Mouse (Mus musculus): ENCODE results near the gene Mpp3. TPM values are rescaled to one million over a fixed set of nuclear protein-coding genes. Genes with fewer than 3 reads are reported as not detected.
"Not testable (repeated sequence)": the region's sequence is repeated elsewhere in the genome, so short reads cannot be mapped to it uniquely, and the experiment has no call there.

Gene Mpp3
- polyA plus RNA-seq, 1 experiment from 2014 or later, result 34.2 TPM

DNA sequence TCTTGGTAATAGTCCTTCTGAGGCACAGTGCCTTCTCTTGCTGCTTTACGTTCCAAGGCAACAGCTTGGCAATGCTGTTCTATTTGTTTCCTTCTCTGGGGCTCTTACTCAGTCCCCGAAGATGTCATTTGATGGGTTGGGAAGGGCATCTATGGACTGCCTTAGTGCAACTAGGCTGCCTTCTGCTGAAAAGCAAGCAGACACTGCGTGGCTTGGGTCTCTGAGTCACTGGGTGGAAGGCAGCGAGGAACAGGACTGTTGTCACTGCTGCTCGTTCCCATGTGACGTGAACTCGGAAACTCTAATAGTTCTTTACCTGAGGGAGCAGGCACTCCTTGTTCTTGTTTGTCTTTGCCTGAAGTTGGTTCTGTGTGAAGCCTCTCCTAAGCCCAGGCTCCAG, 32.3 kb downstream of the Mpp3 start:
- Histone ChIP-seq H3K4me2 (ENCODE audit: low read length) (no peak overlapping the region), H3K9ac (ENCODE audit: low read length) (no peak overlapping the region), H3K36me3 (ENCODE audit: control insufficient read depth, insufficient read depth, low read length) (peaks cover 14% of the 10 kb centered on the region), H3K27ac (ENCODE audit: low read depth, low read length) (no peak overlapping the region), H3K4me1 (ENCODE audit: control insufficient read depth, insufficient read depth, low read length) (no peaks in the 10 kb centered on the region), H3K4me3 (ENCODE audit: low read depth, low read length) (no peak overlapping the region), H3K27me3 (replicated peaks; ENCODE audit: control insufficient read depth, insufficient read depth, low read length) (no peaks in the 10 kb centered on the region), H3K9me3 (replicated peaks; ENCODE audit: control insufficient read depth, low read length) (no peaks in the 10 kb centered on the region)
- 94% methylated on average over 7 of the region's 7 CpGs for WGBS
- DNase-seq (ENCODE audit: low spot score) (no peak), ATAC-seq (no peak)

DNA sequence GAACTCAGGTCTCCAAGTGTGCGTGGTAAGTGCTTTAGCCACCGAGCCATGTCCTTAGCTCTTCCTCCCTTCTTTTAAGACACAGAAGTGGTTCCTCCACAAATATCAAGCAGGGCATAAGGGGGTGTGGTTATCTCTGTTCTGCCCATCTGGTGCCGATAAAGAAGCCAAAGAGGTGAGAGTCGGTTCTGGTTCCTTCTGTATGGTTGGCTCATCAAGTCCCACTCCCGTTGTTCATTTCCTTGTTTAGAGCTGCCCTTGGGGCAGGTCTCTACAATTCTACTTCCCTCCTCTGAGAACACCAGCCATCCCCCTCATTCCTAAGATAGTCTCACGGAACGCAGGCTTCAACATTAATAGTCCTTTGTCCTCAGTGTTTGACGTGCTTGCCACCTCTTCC, 34.2 kb downstream of the Mpp3 start:
- no peak for ATAC-seq
- Histone ChIP-seq H3K4me1 (ENCODE audit: control insufficient read depth, insufficient read depth, low read length) (no peaks in the 10 kb centered on the region), H3K4me2 (ENCODE audit: low read length) (no peak overlapping the region), H3K9me3 (replicated peaks; ENCODE audit: control insufficient read depth, low read length) (no peaks in the 10 kb centered on the region), H3K36me3 (ENCODE audit: control insufficient read depth, insufficient read depth, low read length) (peaks cover 6% of the 10 kb centered on the region; the same call in 1 of the 2 replicates), H3K27me3 (replicated peaks; ENCODE audit: control insufficient read depth, insufficient read depth, low read length) (no peaks in the 10 kb centered on the region), H3K9ac (ENCODE audit: low read length) (no peak overlapping the region), H3K4me3 (ENCODE audit: low read depth, low read length) (no peak overlapping the region), H3K27ac (ENCODE audit: low read depth, low read length) (no peak overlapping the region)
- DNase-seq (ENCODE audit: low spot score), result no peak
- 83% methylated on average over 8 of the region's 8 CpGs for WGBS

DNA sequence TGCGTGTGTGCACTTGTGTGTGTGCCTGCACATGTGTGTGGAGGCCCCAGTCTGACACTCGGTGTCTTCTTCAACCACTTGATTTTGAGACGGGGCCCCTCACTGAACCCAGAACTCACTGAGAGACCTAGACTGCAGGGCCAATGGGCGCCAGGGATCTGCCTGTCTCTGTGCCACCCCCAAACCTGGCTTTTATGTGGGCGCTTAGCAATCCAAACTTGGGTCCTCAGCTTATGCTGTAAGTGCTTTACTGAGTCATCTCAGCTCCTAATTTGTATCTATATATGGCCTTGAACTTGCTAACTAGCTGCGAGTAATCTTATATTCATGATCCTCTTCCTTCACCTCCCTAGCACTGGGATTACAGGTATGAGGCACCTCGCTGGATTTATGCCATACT, 35.9 kb downstream of the Mpp3 start:
- no peak for ATAC-seq
- 90% methylated on average over 7 of the region's 7 CpGs for WGBS

DNA sequence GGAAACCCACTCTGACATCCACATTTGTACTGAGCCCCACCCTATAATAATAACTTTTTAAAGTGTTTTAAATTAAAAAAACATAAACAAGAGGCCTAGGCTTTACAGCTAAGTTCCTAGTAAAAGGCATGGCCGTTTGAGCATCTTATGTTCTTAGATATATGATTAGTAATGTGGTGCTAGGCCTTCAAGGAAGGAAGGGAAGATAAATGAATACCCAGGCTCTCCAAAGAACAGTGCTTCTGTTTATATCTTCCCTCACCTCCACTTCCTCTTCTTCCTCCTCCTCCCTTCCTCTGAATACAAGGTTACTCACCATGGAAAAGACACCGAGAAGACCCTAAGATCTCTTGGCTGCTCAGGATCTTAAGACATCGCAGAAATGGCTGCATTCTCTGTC, 36.4 kb downstream of the Mpp3 start:
- H3K9ac ChIP-seq (ENCODE audit: low read length), result no peak overlapping the region
- 0 out of 2 replicates have a peak, but pooled peaks cover 2% of the 10 kb centered on the region for H3K4me1 ChIP-seq (ENCODE audit: control insufficient read depth, insufficient read depth, low read length)
- H3K27me3 ChIP-seq (replicated peaks; ENCODE audit: control insufficient read depth, insufficient read depth, low read length), result no peaks in the 10 kb centered on the region
- H3K36me3 ChIP-seq (ENCODE audit: control insufficient read depth, insufficient read depth, low read length), result no peaks in the 10 kb centered on the region; the same call in 1 of the 2 replicates
- DNase-seq (ENCODE audit: low spot score) (no peak), ATAC-seq (no peak)
- H3K9me3 ChIP-seq (replicated peaks; ENCODE audit: control insufficient read depth, low read length), result no peaks in the 10 kb centered on the region
- WGBS, result 89% methylated on average over 3 of the region's 3 CpGs
- H3K4me2 ChIP-seq (ENCODE audit: low read length), result no peak overlapping the region
- H3K4me3 ChIP-seq (ENCODE audit: low read depth, low read length), result no peak overlapping the region
- H3K27ac ChIP-seq (ENCODE audit: low read depth, low read length), result no peak overlapping the region

More for the DNA sequence above, 35.9 kb downstream of the Mpp3 start:
- DNase-seq (ENCODE audit: low spot score), result no peak
- Histone ChIP-seq H3K9ac (ENCODE audit: low read length) (no peak overlapping the region), H3K9me3 (replicated peaks; ENCODE audit: control insufficient read depth, low read length) (no peaks in the 10 kb centered on the region), H3K36me3 (ENCODE audit: control insufficient read depth, insufficient read depth, low read length) (peaks cover 3% of the 10 kb centered on the region; the same call in 1 of the 2 replicates), H3K27ac (ENCODE audit: low read depth, low read length) (no peak overlapping the region), H3K4me3 (ENCODE audit: low read depth, low read length) (no peak overlapping the region), H3K27me3 (replicated peaks; ENCODE audit: control insufficient read depth, insufficient read depth, low read length) (no peaks in the 10 kb centered on the region), H3K4me1 (ENCODE audit: control insufficient read depth, insufficient read depth, low read length) (0 out of 2 replicates have a peak, but pooled peaks cover under 1% of the 10 kb centered on the region), H3K4me2 (ENCODE audit: low read length) (no peak overlapping the region)

DNA sequence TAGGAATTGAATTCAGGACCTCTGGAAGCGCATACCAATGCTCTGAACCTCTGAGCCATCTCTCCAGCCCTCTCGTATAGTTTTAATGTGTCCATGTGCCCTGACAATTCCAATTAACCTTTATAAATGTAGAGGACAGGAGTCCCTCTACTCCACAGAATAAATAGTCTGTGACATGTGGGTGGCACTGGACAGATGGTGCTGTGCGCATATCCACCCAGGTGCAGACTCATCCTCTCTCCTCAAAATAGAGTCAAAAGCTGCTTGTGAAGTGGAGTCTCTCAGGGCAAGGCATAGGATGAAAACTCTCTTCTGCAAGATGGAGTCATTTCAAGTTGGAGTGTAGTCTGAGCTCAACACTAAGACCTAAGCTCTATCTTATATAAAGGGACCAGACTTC, 38.0 kb downstream of the Mpp3 start:
- Histone ChIP-seq H3K9me3 (replicated peaks; ENCODE audit: control insufficient read depth, low read length) (no peaks in the 10 kb centered on the region), H3K9ac (ENCODE audit: low read length) (no peak overlapping the region), H3K27me3 (replicated peaks; ENCODE audit: control insufficient read depth, insufficient read depth, low read length) (no peaks in the 10 kb centered on the region), H3K4me1 (ENCODE audit: control insufficient read depth, insufficient read depth, low read length) (0 out of 2 replicates have a peak, but pooled peaks cover 2% of the 10 kb centered on the region), H3K4me2 (ENCODE audit: low read length) (no peak overlapping the region), H3K36me3 (ENCODE audit: control insufficient read depth, insufficient read depth, low read length) (no peaks in the 10 kb centered on the region), H3K4me3 (ENCODE audit: low read depth, low read length) (no peak overlapping the region), H3K27ac (ENCODE audit: low read depth, low read length) (no peak overlapping the region)
- ATAC-seq (no peak), DNase-seq (ENCODE audit: low spot score) (no peak)
- 88% methylated on average over 3 of the region's 3 CpGs for WGBS

DNA sequence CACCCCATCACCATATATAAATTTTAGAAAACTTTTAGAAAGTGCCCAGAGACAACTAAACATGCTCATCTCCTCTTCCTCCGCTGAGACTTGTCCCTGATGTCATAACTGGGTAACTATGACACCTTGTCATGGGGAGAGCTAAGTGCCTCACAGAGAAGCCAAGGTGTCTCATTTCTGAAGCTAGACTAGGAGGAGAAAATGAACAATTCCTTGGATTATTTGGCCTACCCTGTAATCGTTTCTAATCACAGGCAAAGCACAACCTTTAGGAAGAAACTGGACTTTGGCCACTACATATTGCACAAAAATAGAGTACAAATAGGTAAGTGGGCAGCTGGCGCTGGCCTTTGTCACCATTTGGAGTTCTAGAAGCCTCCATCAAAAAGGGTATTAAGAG, 41.3 kb downstream of the Mpp3 start, which contains the start of gene Dusp3:
Dusp3 (minus strand) TSS at position 101 of the 400 bp plus-strand sequence.
- WGBS, result 75% methylated on average over 3 of the region's 3 CpGs
- Histone ChIP-seq H3K27ac (ENCODE audit: low read depth, low read length) (no peak within 1 kb of the TSS), H3K9ac (ENCODE audit: low read length) (no peak within 1 kb of the TSS), H3K4me2 (ENCODE audit: low read length) (no peak within 1 kb of the TSS), H3K4me1 (ENCODE audit: control insufficient read depth, insufficient read depth, low read length) (0 out of 2 replicates have a peak, but pooled peaks cover 5% of the 10 kb centered on the region), H3K36me3 (ENCODE audit: control insufficient read depth, insufficient read depth, low read length) (no peaks in the 10 kb centered on the region), H3K27me3 (replicated peaks; ENCODE audit: control insufficient read depth, insufficient read depth, low read length) (no peaks in the 10 kb centered on the region), H3K9me3 (replicated peaks; ENCODE audit: control insufficient read depth, low read length) (no peaks in the 10 kb centered on the region), H3K4me3 (ENCODE audit: low read depth, low read length) (no peak within 1 kb of the TSS)
- DNase-seq (ENCODE audit: low spot score) (no peak), ATAC-seq (no peak)

DNA sequence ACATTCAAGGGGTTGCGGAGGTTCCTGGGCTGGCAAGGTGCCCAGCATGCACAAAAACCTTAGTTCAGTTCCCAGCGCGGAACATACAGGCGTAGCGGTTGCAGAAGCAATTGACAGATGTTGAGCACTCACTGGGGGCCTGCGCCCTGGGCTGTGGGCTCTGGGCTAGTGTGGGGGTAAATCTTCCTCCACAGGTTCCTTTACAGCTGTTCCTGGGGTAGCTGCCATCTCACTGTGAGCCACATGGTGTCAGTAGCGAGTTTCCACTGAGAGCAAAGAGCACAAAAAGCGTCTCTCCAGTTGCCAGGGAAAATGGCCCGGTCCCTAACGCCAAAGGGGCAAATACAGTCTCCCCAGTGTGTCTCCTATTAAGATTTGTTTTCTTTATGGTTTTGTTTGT, 42.3 kb downstream of the Mpp3 start:
- Histone ChIP-seq H3K9me3 (replicated peaks; ENCODE audit: control insufficient read depth, low read length) (no peaks in the 10 kb centered on the region), H3K4me1 (ENCODE audit: control insufficient read depth, insufficient read depth, low read length) (0 out of 2 replicates have a peak, but pooled peaks cover 5% of the 10 kb centered on the region), H3K4me3 (ENCODE audit: low read depth, low read length) (no peak overlapping the region), H3K27ac (ENCODE audit: low read depth, low read length) (no peak overlapping the region), H3K36me3 (ENCODE audit: control insufficient read depth, insufficient read depth, low read length) (no peaks in the 10 kb centered on the region), H3K9ac (ENCODE audit: low read length) (no peak overlapping the region), H3K4me2 (ENCODE audit: low read length) (no peak overlapping the region), H3K27me3 (replicated peaks; ENCODE audit: control insufficient read depth, insufficient read depth, low read length) (no peaks in the 10 kb centered on the region)
- DNase-seq (ENCODE audit: low spot score) (peak; percentile 92), ATAC-seq (peak; percentile 47)
- 6% methylated on average over 10 of the region's 10 CpGs for WGBS

DNA sequence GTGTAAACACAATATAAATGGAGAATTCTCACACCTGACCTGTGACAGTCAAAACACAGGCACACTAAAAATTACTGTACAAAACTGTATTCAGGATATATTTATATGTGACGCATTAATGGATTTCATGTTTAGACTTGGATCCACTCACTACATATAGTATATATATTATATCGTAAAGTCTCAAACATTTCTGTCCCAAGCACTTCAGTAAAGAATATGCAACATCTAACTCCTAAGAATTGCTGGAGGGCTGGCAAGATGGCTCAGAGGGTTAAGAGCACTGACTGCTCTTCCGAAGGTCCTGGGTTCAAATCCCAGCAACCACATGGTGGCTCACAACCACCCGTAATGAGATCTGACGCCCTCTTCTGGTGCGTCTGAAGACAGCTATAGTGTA, 42.8 kb downstream of the Mpp3 start:
- H3K9ac ChIP-seq (ENCODE audit: low read length); DNase-seq (ENCODE audit: low spot score); H3K4me2 ChIP-seq (ENCODE audit: low read length); H3K27ac ChIP-seq (ENCODE audit: low read depth, low read length); H3K27me3 ChIP-seq (replicated peaks; ENCODE audit: control insufficient read depth, insufficient read depth, low read length); H3K4me1 ChIP-seq (ENCODE audit: control insufficient read depth, insufficient read depth, low read length); H3K4me3 ChIP-seq (ENCODE audit: low read depth, low read length); H3K36me3 ChIP-seq (ENCODE audit: control insufficient read depth, insufficient read depth, low read length); ATAC-seq; H3K9me3 ChIP-seq (replicated peaks; ENCODE audit: control insufficient read depth, low read length): not testable (repeated sequence)
- WGBS, result 73% methylated on average over 6 of the region's 6 CpGs

DNA sequence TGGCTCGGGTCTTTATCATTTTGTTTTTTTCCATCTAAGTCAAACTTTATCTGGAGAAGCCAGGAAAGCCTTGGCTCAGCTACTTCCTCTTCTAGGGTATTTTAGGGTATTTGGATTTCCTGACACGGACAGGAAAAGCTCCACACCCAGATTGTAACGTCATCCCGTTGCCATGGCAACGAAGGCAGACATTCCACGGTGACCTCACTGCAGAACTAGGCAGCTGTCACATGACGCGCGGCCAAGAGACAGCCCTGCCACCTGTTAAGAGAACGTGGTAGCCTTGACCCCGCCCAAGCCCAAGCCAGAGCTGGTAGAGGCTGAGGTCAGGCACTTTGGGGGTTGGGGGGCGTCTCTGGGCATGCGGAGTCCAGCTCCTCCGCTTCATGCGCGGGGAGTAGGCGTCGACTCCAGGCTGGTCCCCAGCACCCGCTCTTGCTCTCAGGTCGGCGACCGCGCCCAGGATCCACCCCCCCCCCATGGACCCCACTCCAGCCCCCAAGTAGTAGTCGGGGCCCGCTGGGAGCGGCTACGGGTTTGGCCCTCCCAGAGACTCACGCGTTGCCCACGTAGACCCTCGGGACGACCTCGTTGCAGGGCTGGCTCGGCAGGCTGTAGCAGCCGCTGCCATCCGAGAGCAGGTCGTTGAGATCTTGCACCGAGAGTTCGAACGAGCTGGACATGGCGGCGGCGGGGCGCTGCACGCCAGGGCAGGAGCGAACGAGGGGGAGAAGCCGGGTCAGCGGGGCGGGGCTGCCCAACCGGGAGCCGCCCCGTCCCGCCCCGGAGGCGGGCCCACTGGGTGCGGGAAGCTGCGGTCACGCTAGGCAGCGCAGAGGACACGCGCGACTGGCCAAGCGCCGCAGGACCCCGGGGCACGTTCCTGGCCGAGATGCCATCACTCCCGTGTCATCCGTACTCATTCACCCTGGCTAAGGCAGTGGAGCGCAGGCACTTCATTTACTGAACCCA, 43.9 kb downstream of the Mpp3 start, which contains the start of gene Cfap97d1:
Cfap97d1 (plus strand) TSS at position 226 of the 972 bp plus-strand sequence.
- no peaks in the 10 kb centered on the region for H3K36me3 ChIP-seq (ENCODE audit: control insufficient read depth, insufficient read depth, low read length)
- DNase-seq (ENCODE audit: low spot score) (peak; percentile 95), ATAC-seq (peak; percentile 71)
- H3K27me3 ChIP-seq (replicated peaks; ENCODE audit: control insufficient read depth, insufficient read depth, low read length), result no peaks in the 10 kb centered on the region
- H3K4me2 ChIP-seq (ENCODE audit: low read length), result peak within 1 kb of the TSS; percentile 99
- peak within 1 kb of the TSS; percentile 58 for H3K4me3 ChIP-seq (ENCODE audit: low read depth, low read length)
- H3K27ac ChIP-seq (ENCODE audit: low read depth, low read length), result peak within 1 kb of the TSS; percentile 44; the same call in 1 of the 2 replicates
- H3K9me3 ChIP-seq (replicated peaks; ENCODE audit: control insufficient read depth, low read length), result no peaks in the 10 kb centered on the region
- under 1% methylated on average over 66 of the region's 71 CpGs for WGBS
- peak within 1 kb of the TSS; percentile 74 for H3K9ac ChIP-seq (ENCODE audit: low read length)
- 0 out of 2 replicates have a peak, but pooled peaks cover 5% of the 10 kb centered on the region for H3K4me1 ChIP-seq (ENCODE audit: control insufficient read depth, insufficient read depth, low read length)

Measured in forebrain, embryonic 14.5 days (tissue).